Mouse (Mus musculus): ENCODE results near the gene Agl. TPM values are rescaled to one million over a fixed set of nuclear protein-coding genes. Genes with fewer than 3 reads are reported as not detected.
A peak's percentile ranks its signal among the peaks of the same experiment; 100 is the strongest.

Gene Agl
- polyA plus RNA-seq, 1 experiment from 2014 or later = 17.4 TPM

- ATAC-seq (ENCODE audit: low FRiP score, low TSS enrichment) = no peak
- no peak for DNase-seq
- H3K4me2 ChIP-seq (ENCODE audit: low read length) = no peak overlapping the region
- H3K36me3 ChIP-seq (ENCODE audit: control insufficient read depth, insufficient read depth, low read length) = no peaks in the 10 kb centered on the region
- H3K9me3 ChIP-seq (ENCODE audit: control insufficient read depth, low read length) = no peaks in the 10 kb centered on the region
- H3K27ac ChIP-seq (replicated peaks; ENCODE audit: low read depth, low read length) = no peak overlapping the region
- H3K27me3 ChIP-seq (ENCODE audit: control insufficient read depth, insufficient read depth, low read length) = no peaks in the 10 kb centered on the region
- 85% methylated on average over 23 of the region's 23 CpGs for WGBS
- H3K4me3 ChIP-seq (replicated peaks; ENCODE audit: low read depth, low read length) = no peak overlapping the region
- no peak overlapping the region for H3K9ac ChIP-seq (replicated peaks; ENCODE audit: low read length)
- no peaks in the 10 kb centered on the region for H3K4me1 ChIP-seq (ENCODE audit: control insufficient read depth, insufficient read depth, low read length)
Observed at GRCm38 (mm10) chr3:116836681-116837475, 28.9 kb upstream of the Agl start.

- ATAC-seq (ENCODE audit: low FRiP score, low TSS enrichment) = peak; percentile 85
Observed at GRCm38 (mm10) chr3:116835770-116836680, 28.1 kb upstream of the Agl start.

GRCm38 (mm10) chr3:116835350-116835749 is 27.4 kb upstream of the Agl start:
- no peak overlapping the region for H3K27ac ChIP-seq (replicated peaks; ENCODE audit: low read depth, low read length)
- 81% methylated on average over 4 of the region's 4 CpGs for WGBS
- no peak overlapping the region; the same call in 1 of the 2 replicates for H3K9ac ChIP-seq (replicated peaks; ENCODE audit: low read length)

More at GRCm38 (mm10) chr3:116835770-116836680, 28.1 kb upstream of the Agl start:
- peak overlapping the region; percentile 35 for H3K4me3 ChIP-seq (replicated peaks; ENCODE audit: low read depth, low read length)
- DNase-seq = peak; percentile 97
- no peaks in the 10 kb centered on the region for H3K27me3 ChIP-seq (ENCODE audit: control insufficient read depth, insufficient read depth, low read length)
- H3K27ac ChIP-seq (replicated peaks; ENCODE audit: low read depth, low read length) = peak overlapping the region; percentile 41; the same call in 1 of the 2 replicates
- no peaks in the 10 kb centered on the region for H3K36me3 ChIP-seq (ENCODE audit: control insufficient read depth, insufficient read depth, low read length)
- peak overlapping the region; percentile 74 for H3K4me2 ChIP-seq (ENCODE audit: low read length)
- H3K9ac ChIP-seq (replicated peaks; ENCODE audit: low read length) = peak overlapping the region; percentile 49
- no peaks in the 10 kb centered on the region for H3K4me1 ChIP-seq (ENCODE audit: control insufficient read depth, insufficient read depth, low read length)
- no peaks in the 10 kb centered on the region for H3K9me3 ChIP-seq (ENCODE audit: control insufficient read depth, low read length)
- WGBS = 25% methylated on average over 21 of the region's 21 CpGs

GRCm38 (mm10) chr3:116834241-116834640 is 26.3 kb upstream of the Agl start:
- no peak overlapping the region for H3K4me3 ChIP-seq (replicated peaks; ENCODE audit: low read depth, low read length)
- no peak overlapping the region for H3K4me2 ChIP-seq (ENCODE audit: low read length)
- 94% methylated on average over 6 of the region's 6 CpGs for WGBS
- H3K9me3 ChIP-seq (ENCODE audit: control insufficient read depth, low read length) = no peaks in the 10 kb centered on the region
- H3K27ac ChIP-seq (replicated peaks; ENCODE audit: low read depth, low read length) = no peak overlapping the region
- DNase-seq (no peak), ATAC-seq (ENCODE audit: low FRiP score, low TSS enrichment) (no peak)
- no peak overlapping the region for H3K9ac ChIP-seq (replicated peaks; ENCODE audit: low read length)
- no peaks in the 10 kb centered on the region for H3K27me3 ChIP-seq (ENCODE audit: control insufficient read depth, insufficient read depth, low read length)
- no peaks in the 10 kb centered on the region for H3K4me1 ChIP-seq (ENCODE audit: control insufficient read depth, insufficient read depth, low read length)
- no peaks in the 10 kb centered on the region for H3K36me3 ChIP-seq (ENCODE audit: control insufficient read depth, insufficient read depth, low read length)

More at GRCm38 (mm10) chr3:116835350-116835749, 27.4 kb upstream of the Agl start:
- H3K9me3 ChIP-seq (ENCODE audit: control insufficient read depth, low read length) = no peaks in the 10 kb centered on the region
- no peaks in the 10 kb centered on the region for H3K4me1 ChIP-seq (ENCODE audit: control insufficient read depth, insufficient read depth, low read length)
- no peak for DNase-seq
- H3K36me3 ChIP-seq (ENCODE audit: control insufficient read depth, insufficient read depth, low read length) = no peaks in the 10 kb centered on the region
- no peaks in the 10 kb centered on the region for H3K27me3 ChIP-seq (ENCODE audit: control insufficient read depth, insufficient read depth, low read length)
- peak; percentile 34; the same call in 1 of the 2 replicates for ATAC-seq (ENCODE audit: low FRiP score, low TSS enrichment)
- H3K4me3 ChIP-seq (replicated peaks; ENCODE audit: low read depth, low read length) = peak overlapping the region; percentile 35
- peak overlapping the region; percentile 74 for H3K4me2 ChIP-seq (ENCODE audit: low read length)

GRCm38 (mm10) chr3:116833491-116833890 is 25.5 kb upstream of the Agl start:
- Histone ChIP-seq H3K4me3 (replicated peaks; ENCODE audit: low read depth, low read length) (no peak overlapping the region), H3K27me3 (ENCODE audit: control insufficient read depth, insufficient read depth, low read length) (no peaks in the 10 kb centered on the region), H3K9ac (replicated peaks; ENCODE audit: low read length) (no peak overlapping the region), H3K9me3 (ENCODE audit: control insufficient read depth, low read length) (no peaks in the 10 kb centered on the region), H3K4me2 (ENCODE audit: low read length) (no peak overlapping the region), H3K4me1 (ENCODE audit: control insufficient read depth, insufficient read depth, low read length) (no peaks in the 10 kb centered on the region), H3K27ac (replicated peaks; ENCODE audit: low read depth, low read length) (no peak overlapping the region), H3K36me3 (ENCODE audit: control insufficient read depth, insufficient read depth, low read length) (no peaks in the 10 kb centered on the region)
- DNase-seq (no peak), ATAC-seq (ENCODE audit: low FRiP score, low TSS enrichment) (no peak)
- WGBS = 81% methylated on average over 4 of the region's 4 CpGs

GRCm38 (mm10) chr3:116832526-116833310 is 24.8 kb upstream of the Agl start:
- H3K36me3 ChIP-seq (ENCODE audit: control insufficient read depth, insufficient read depth, low read length) = no peaks in the 10 kb centered on the region
- no peak overlapping the region for H3K4me3 ChIP-seq (replicated peaks; ENCODE audit: low read depth, low read length)
- no peak for ATAC-seq (ENCODE audit: low FRiP score, low TSS enrichment)
- H3K4me2 ChIP-seq (ENCODE audit: low read length) = no peak overlapping the region
- H3K4me1 ChIP-seq (ENCODE audit: control insufficient read depth, insufficient read depth, low read length) = no peaks in the 10 kb centered on the region
- no peak overlapping the region for H3K27ac ChIP-seq (replicated peaks; ENCODE audit: low read depth, low read length)
- WGBS = 96% methylated on average over 7 of the region's 7 CpGs
- no peaks in the 10 kb centered on the region for H3K9me3 ChIP-seq (ENCODE audit: control insufficient read depth, low read length)
- no peak overlapping the region for H3K9ac ChIP-seq (replicated peaks; ENCODE audit: low read length)
- no peak for DNase-seq
- no peaks in the 10 kb centered on the region for H3K27me3 ChIP-seq (ENCODE audit: control insufficient read depth, insufficient read depth, low read length)

GRCm38 (mm10) chr3:116831324-116831723 is 23.4 kb upstream of the Agl start:
- H3K27me3 ChIP-seq (ENCODE audit: control insufficient read depth, insufficient read depth, low read length) = no peaks in the 10 kb centered on the region
- no peak for ATAC-seq (ENCODE audit: low FRiP score, low TSS enrichment)
- no peak overlapping the region for H3K9ac ChIP-seq (replicated peaks; ENCODE audit: low read length)
- H3K27ac ChIP-seq (replicated peaks; ENCODE audit: low read depth, low read length) = no peak overlapping the region
- H3K4me3 ChIP-seq (replicated peaks; ENCODE audit: low read depth, low read length) = no peak overlapping the region
- no peak overlapping the region for H3K4me2 ChIP-seq (ENCODE audit: low read length)
- WGBS = 77% methylated on average over 5 of the region's 5 CpGs
- peak; percentile 42 for DNase-seq
- H3K36me3 ChIP-seq (ENCODE audit: control insufficient read depth, insufficient read depth, low read length) = no peaks in the 10 kb centered on the region
- H3K4me1 ChIP-seq (ENCODE audit: control insufficient read depth, insufficient read depth, low read length) = no peaks in the 10 kb centered on the region
- no peaks in the 10 kb centered on the region for H3K9me3 ChIP-seq (ENCODE audit: control insufficient read depth, low read length)

- Histone ChIP-seq H3K4me3 (replicated peaks; ENCODE audit: low read depth, low read length) (no peak overlapping the region), H3K4me2 (ENCODE audit: low read length) (no peak overlapping the region), H3K27me3 (ENCODE audit: control insufficient read depth, insufficient read depth, low read length) (no peaks in the 10 kb centered on the region), H3K36me3 (ENCODE audit: control insufficient read depth, insufficient read depth, low read length) (no peaks in the 10 kb centered on the region), H3K9me3 (ENCODE audit: control insufficient read depth, low read length) (no peaks in the 10 kb centered on the region), H3K27ac (replicated peaks; ENCODE audit: low read depth, low read length) (no peak overlapping the region), H3K4me1 (ENCODE audit: control insufficient read depth, insufficient read depth, low read length) (no peaks in the 10 kb centered on the region), H3K9ac (replicated peaks; ENCODE audit: low read length) (no peak overlapping the region)
- ATAC-seq (ENCODE audit: low FRiP score, low TSS enrichment) (no peak), DNase-seq (no peak)
- 88% methylated on average over 10 of the region's 10 CpGs for WGBS
Observed at GRCm38 (mm10) chr3:116829274-116829920, 21.4 kb upstream of the Agl start.
